In the genomic region with DNA sequence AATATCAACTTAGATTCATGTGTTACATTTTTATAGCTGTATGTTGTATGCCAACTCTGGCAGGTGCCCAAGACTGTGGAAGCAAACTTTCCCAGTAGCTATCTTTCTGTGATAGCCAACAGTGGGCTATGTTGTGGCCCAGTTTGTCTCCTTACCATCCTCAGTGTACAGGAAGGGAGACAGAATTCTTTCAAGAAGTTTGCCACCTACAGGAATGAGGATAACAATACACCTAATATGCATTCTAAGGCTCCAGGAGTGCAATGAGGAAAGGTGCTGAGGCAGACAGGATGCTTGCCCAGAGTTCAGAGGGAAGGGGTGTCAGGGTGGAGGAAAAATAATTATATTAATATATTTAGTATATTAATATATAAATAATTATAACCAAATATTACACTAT, we compare ENCODE assay signal across 16 mouse cellular contexts. TPM values are rescaled to one million over a fixed set of nuclear protein-coding genes. Genes with fewer than 3 reads are reported as not detected.
DNase-seq lines count a peak whose midpoint lies in the region; ATAC-seq and TF ChIP-seq lines count a peak whose summit lies in the region.
"Had no signal": no experiment of that assay in that cellular context is flagged by ENCODE, and none has a peak within 500 bp of the region (broad histone marks: within the 10 kb centered on the region; RNA-seq: fewer than 3 reads in every experiment).

No protein-coding gene starts in this region.

- no peaks in the 10 kb centered on the region for H3K9me3 ChIP-seq in kidney, postnatal 0 days (replicated peaks; ENCODE audit: low read length)
- no peaks in the 10 kb centered on the region for H3K9me3 ChIP-seq in neural tube, embryonic 15.5 days (replicated peaks)
- H3K9me3 ChIP-seq: hindbrain, embryonic 12.5 days; kidney, embryonic 15.5 days had no signal

- no peaks in the 10 kb centered on the region for H3K36me3 ChIP-seq in kidney, postnatal 0 days (ENCODE audit: insufficient read depth, low read length)
- no peaks in the 10 kb centered on the region for H3K36me3 ChIP-seq in kidney, adult 2 months (ENCODE audit: control insufficient read depth, insufficient read depth, low read length)
- H3K36me3 ChIP-seq in neural tube, embryonic 15.5 days, result no peaks in the 10 kb centered on the region
- H3K36me3 ChIP-seq: hindbrain, embryonic 12.5 days; kidney, embryonic 15.5 days had no signal

- no peaks in the 10 kb centered on the region for H3K4me1 ChIP-seq in kidney, postnatal 0 days (replicated peaks; ENCODE audit: insufficient read depth, low read length)
- H3K4me1 ChIP-seq in kidney, adult 2 months (ENCODE audit: control insufficient read depth, insufficient read depth, low read length), result no peaks in the 10 kb centered on the region
- H3K4me1 ChIP-seq in neural tube, embryonic 15.5 days, result no peaks in the 10 kb centered on the region
- H3K4me1 ChIP-seq: hindbrain, embryonic 12.5 days; kidney, embryonic 15.5 days had no signal

- no peak overlapping the region for H3K4me2 ChIP-seq in kidney, postnatal 0 days (ENCODE audit: low read length)
- no peak overlapping the region for H3K4me2 ChIP-seq in neural tube, embryonic 15.5 days
- H3K4me2 ChIP-seq: heart, embryonic 11.5 days; hindbrain, embryonic 12.5 days; kidney, embryonic 15.5 days had no signal

- peak; percentile 54 for TF ChIP-seq CTCF in kidney, postnatal 0 days (IDR thresholded peaks at IDR 0.05; ENCODE audit: low read depth)
- TF ChIP-seq CTCF in kidney, adult 2 months (conservative IDR thresholded peaks at IDR 0.05; ENCODE audit: insufficient read depth, insufficient read length, low read depth, low read length), result no peak

- TF ChIP-seq POLR2A in kidney, adult 2 months (IDR thresholded peaks at IDR 0.05; ENCODE audit: low read depth, low read length), result no peak

- no peak for ATAC-seq in kidney, postnatal 0 days (replicated peaks; ENCODE audit: low FRiP score, low read depth)
- ATAC-seq in neural tube, embryonic 15.5 days (ENCODE audit: low FRiP score), result no peak

- H3K9ac ChIP-seq in kidney, postnatal 0 days (ENCODE audit: low read depth, low read length), result no peak overlapping the region
- H3K9ac ChIP-seq in neural tube, embryonic 15.5 days (replicated peaks), result no peak overlapping the region
- H3K9ac ChIP-seq: hindbrain, embryonic 12.5 days; kidney, embryonic 15.5 days had no signal

- no peaks in the 10 kb centered on the region for H3K27me3 ChIP-seq in kidney, postnatal 0 days (ENCODE audit: insufficient read depth, low read length)
- no peaks in the 10 kb centered on the region for H3K27me3 ChIP-seq in kidney, adult 2 months (replicated peaks; ENCODE audit: control insufficient read depth, insufficient read depth, low read length)
- no peaks in the 10 kb centered on the region for H3K27me3 ChIP-seq in neural tube, embryonic 15.5 days (replicated peaks)
- H3K27me3 ChIP-seq: hindbrain, embryonic 12.5 days; kidney, embryonic 15.5 days had no signal

- no peak overlapping the region for H3K27ac ChIP-seq in kidney, postnatal 0 days
- H3K27ac ChIP-seq in kidney, adult 2 months (ENCODE audit: insufficient read depth, low read depth, low read length), result no peak overlapping the region
- no peak overlapping the region for H3K27ac ChIP-seq in neural tube, embryonic 15.5 days (replicated peaks)
- H3K27ac ChIP-seq: hindbrain, embryonic 12.5 days; kidney, embryonic 15.5 days had no signal

- no peak overlapping the region for H3K4me3 ChIP-seq in kidney, postnatal 0 days (replicated peaks; ENCODE audit: low read depth, low read length)
- no peak overlapping the region for H3K4me3 ChIP-seq in kidney, adult 2 months (ENCODE audit: insufficient read depth, low read depth, low read length)
- H3K4me3 ChIP-seq in neural tube, embryonic 15.5 days (replicated peaks), result no peak overlapping the region
- H3K4me3 ChIP-seq: hindbrain, embryonic 12.5 days; kidney, embryonic 15.5 days had no signal

- DNase-seq in kidney, postnatal 0 days (ENCODE audit: low spot score), result peak; percentile 54
- no peak for DNase-seq in kidney, adult 2 months
- DNase-seq in 416B (ENCODE audit: low read depth), result peak; percentile 23
- DNase-seq in CD4-positive helper T cell, adult 2 months (ENCODE audit: low read depth, low spot score), result peak; percentile 15
- peak; percentile 11 for DNase-seq in brain, adult 2 months (ENCODE audit: low read depth, low spot score)
- DNase-seq in neural tube, embryonic 10.5 days (ENCODE audit: extremely low spot score, low spot score), result no peak
- no peak for DNase-seq in cerebellum, adult 9-10 months
- DNase-seq: adrenal gland, postnatal 25 days; cerebellum, adult 8-10 months; liver; thymus, adult 2 months had no signal

RNA-seq across cellular contexts. Expression of a gene that starts 7.1 kb away (rescaled TPM):
- polyA plus RNA-seq in kidney, postnatal 0 days (2015; fragmentation: Nextera tagmentation; extraction: Ambion mirVana), result 5.1 and 7.5 TPM in 2 replicates
- 1.8 and 2.3 TPM in 2 replicates for polyA plus RNA-seq in kidney, adult 2 months (2012; rRNA removed)
- 5.4 and 6.3 TPM in 2 replicates for polyA plus RNA-seq in neural tube, embryonic 15.5 days (2015; fragmentation: Nextera tagmentation; extraction: Ambion mirVana)

RNA-seq across cellular contexts. Expression of a gene that starts 35.0 kb away (rescaled TPM):
- polyA plus RNA-seq in kidney, postnatal 0 days (2015; fragmentation: Nextera tagmentation; extraction: Ambion mirVana), result not detected in 2 replicates
- polyA plus RNA-seq in kidney, adult 2 months (2012; rRNA removed), result not detected in 2 replicates
- polyA plus RNA-seq in neural tube, embryonic 15.5 days (2015; fragmentation: Nextera tagmentation; extraction: Ambion mirVana), result 0.05 and 0.18 TPM in 2 replicates
- polyA plus RNA-seq: spleen, adult 2 months; thymus, adult 2 months had no signal

RNA-seq across cellular contexts. Expression of a gene that starts 41.3 kb away (rescaled TPM):
- 15.8 and 16.4 TPM in 2 replicates for polyA plus RNA-seq in kidney, postnatal 0 days (2015; fragmentation: Nextera tagmentation; extraction: Ambion mirVana)
- polyA plus RNA-seq in kidney, adult 2 months (2012; rRNA removed), result 4.0 and 4.5 TPM in 2 replicates
- 8.0 and 8.9 TPM in 2 replicates for polyA plus RNA-seq in neural tube, embryonic 15.5 days (2015; fragmentation: Nextera tagmentation; extraction: Ambion mirVana)

Comparison
In these comparisons a context has a peak if more than half of its experiments do, and no peak if none do; other contexts are left out.
1. DNase-seq: peak in kidney, postnatal 0 days (single experiment), 416B (single experiment), CD4-positive helper T cell, adult 2 months (single experiment) and brain, adult 2 months (single experiment); none in kidney, adult 2 months (single experiment), neural tube, embryonic 10.5 days (single experiment) and cerebellum, adult 9-10 months (single experiment).